Mouse (Mus musculus) MEL (cell line): Measurements from ENCODE around the gene Nell2. TPM values are rescaled to one million over a fixed set of nuclear protein-coding genes. Genes with fewer than 3 reads are reported as not detected.

ENCODE experiments used
- DNase-seq: peaks from one replicate; pipeline ENCODE4 v3.0.0; 2011; ENCODE audit warnings: low read depth, low spot score
- H3K27ac ChIP-seq: 2 replicates; pipeline ENCODE4 v1.5.1; 2012; ENCODE audit warnings: low read depth, mild to moderate bottlenecking, control low read depth, low read length, moderate library complexity; ENCODE audit not compliant: control insufficient read depth
- H3K27me3 ChIP-seq, 2 experiments: fragments of 150-350 bp in 1 of 2; sonication (generic) in 1 of 2; 2 replicates each; pipeline ENCODE4 v1.6.1; 2012; ENCODE audit warnings: low read length in 2 of 2, mild to moderate bottlenecking in 2 of 2, improper control_type of control experiment in 1 of 2, moderate library complexity in 1 of 2; ENCODE audit not compliant: insufficient read depth in 2 of 2, control insufficient read depth in 1 of 2
- H3K36me3 ChIP-seq, 2 experiments: 2 replicates each; pipeline ENCODE4 v1.6.1; 2012 to 2014; ENCODE audit warnings: low read length in 2 of 2, improper control_type of control experiment in 1 of 2, inconsistent platforms in 1 of 2, mild to moderate bottlenecking in 1 of 2; ENCODE audit not compliant: insufficient read depth in 2 of 2, control insufficient read depth in 1 of 2
- H3K4me1 ChIP-seq, 2 experiments: fragments of 150-350 bp in 1 of 2; sonication (generic) in 1 of 2; 2 replicates each; pipeline ENCODE4 v1.6.1; 2012; ENCODE audit warnings: low read length in 2 of 2, improper control_type of control experiment in 1 of 2, mild to moderate bottlenecking in 1 of 2; ENCODE audit not compliant: insufficient read depth in 2 of 2, control insufficient read depth in 1 of 2
- H3K4me3 ChIP-seq, 2 experiments: fragments of 150-350 bp in 1 of 2; sonication (generic) in 1 of 2; 2 replicates each; pipeline ENCODE4 v1.5.1; 2012; ENCODE audit warnings: low read depth in 2 of 2, low read length in 2 of 2, mild to moderate bottlenecking in 2 of 2, moderate library complexity in 2 of 2, control low read depth in 1 of 2, improper control_type of control experiment in 1 of 2; ENCODE audit not compliant: control insufficient read depth in 1 of 2, insufficient read depth in 1 of 2
- H3K79me2 ChIP-seq: 2 replicates; pipeline ENCODE4 v1.6.1; 2012; ENCODE audit warnings: mild to moderate bottlenecking, low read length, moderate library complexity; ENCODE audit not compliant: control insufficient read depth, poor library complexity, insufficient read depth
- H3K9ac ChIP-seq: 2 replicates; pipeline ENCODE4 v1.6.1; 2012; ENCODE audit warnings: low read depth, mild to moderate bottlenecking, control low read depth, low read length, moderate library complexity; ENCODE audit not compliant: control insufficient read depth, poor library complexity, severe bottlenecking
- H3K9me3 ChIP-seq: fragments of 150-350 bp; sonication (generic); replicated peaks from 2 replicates; pipeline ENCODE4 v1.6.1; 2012; ENCODE audit warnings: mild to moderate bottlenecking, low read length, improper control_type of control experiment, moderate library complexity; ENCODE audit not compliant: insufficient read depth
- CHD1 ChIP-seq: IDR thresholded peaks from 2 replicates; pipeline ENCODE4 v1.6.1; 2012; ENCODE audit warnings: low read depth, mild to moderate bottlenecking, inconsistent platforms, low read length, improper control_type of control experiment
- E2F4 ChIP-seq: IDR thresholded peaks from 2 replicates; pipeline ENCODE4 v1.6.1; 2011; ENCODE audit warnings: low read depth, low read length, improper control_type of control experiment, borderline replicate concordance
- ELF1 ChIP-seq: IDR thresholded peaks from 2 replicates; pipeline ENCODE4 v1.6.1; 2014; ENCODE audit warnings: low read depth, mild to moderate bottlenecking, inconsistent platforms, low read length, improper control_type of control experiment, moderate library complexity
- GABPA ChIP-seq: IDR thresholded peaks from 2 replicates; pipeline ENCODE4 v1.6.1; 2012; ENCODE audit warnings: low read depth, mild to moderate bottlenecking, inconsistent platforms, low read length, improper control_type of control experiment, moderate library complexity
- GATA1 ChIP-seq: IDR thresholded peaks from 2 replicates; pipeline ENCODE4 v1.6.1; 2011; ENCODE audit warnings: low read depth, low read length, improper control_type of control experiment
- HCFC1 ChIP-seq: IDR thresholded peaks from 2 replicates; pipeline ENCODE4 v1.6.1; 2012; ENCODE audit warnings: low read depth, mild to moderate bottlenecking, inconsistent platforms, low read length, improper control_type of control experiment, moderate library complexity
- MAFK ChIP-seq: IDR thresholded peaks from 2 replicates; pipeline ENCODE4 v1.6.1; 2011; ENCODE audit warnings: low read depth, mild to moderate bottlenecking, low read length, improper control_type of control experiment, borderline replicate concordance
- MAZ ChIP-seq: IDR thresholded peaks from 2 replicates; pipeline ENCODE4 v1.6.1; 2012; ENCODE audit warnings: low read depth, mild to moderate bottlenecking, inconsistent platforms, low read length, improper control_type of control experiment
- MEF2A ChIP-seq: IDR thresholded peaks from 2 replicates; pipeline ENCODE4 v1.6.1; 2014; ENCODE audit warnings: low read depth, mild to moderate bottlenecking, inconsistent platforms, low read length, improper control_type of control experiment; ENCODE audit not compliant: poor library complexity, insufficient replicate concordance, severe bottlenecking; ENCODE audit errors: extremely low read depth
- MYB ChIP-seq: IDR thresholded peaks from 2 replicates; pipeline ENCODE4 v1.6.1; 2011; ENCODE audit warnings: mild to moderate bottlenecking, low read depth, low read length, improper control_type of control experiment
- NELFE ChIP-seq: IDR thresholded peaks from 2 replicates; pipeline ENCODE4 v1.6.1; 2011; ENCODE audit warnings: low read depth, low read length, improper control_type of control experiment
- POLR2AphosphoS2 ChIP-seq: IDR thresholded peaks from 2 replicates; pipeline ENCODE4 v1.6.1; 2011; ENCODE audit warnings: low read length, improper control_type of control experiment
- RAD21 ChIP-seq: IDR thresholded peaks from 2 replicates; pipeline ENCODE4 v1.6.1; 2011; ENCODE audit warnings: mild to moderate bottlenecking, low read depth, low read length, improper control_type of control experiment
- RCOR1 ChIP-seq: IDR thresholded peaks from 2 replicates; pipeline ENCODE4 v1.6.1; 2012; ENCODE audit warnings: low read depth, mild to moderate bottlenecking, inconsistent platforms, low read length, improper control_type of control experiment
- SIN3A ChIP-seq: IDR thresholded peaks from 2 replicates; pipeline ENCODE4 v1.6.1; 2012; ENCODE audit warnings: low read length, improper control_type of control experiment, inconsistent platforms
- TAL1 ChIP-seq: IDR thresholded peaks from 2 replicates; pipeline ENCODE4 v1.6.1; 2012; ENCODE audit warnings: mild to moderate bottlenecking, inconsistent platforms, low read length, moderate library complexity, mixed read lengths
- TBP ChIP-seq: IDR thresholded peaks from 2 replicates; pipeline ENCODE4 v1.8.0; 2011; ENCODE audit warnings: low read depth, low read length, improper control_type of control experiment
- UBTF ChIP-seq: IDR thresholded peaks from 2 replicates; pipeline ENCODE4 v1.6.1; 2012; ENCODE audit warnings: low read depth, mild to moderate bottlenecking, inconsistent platforms, low read length, improper control_type of control experiment, moderate library complexity, borderline replicate concordance; ENCODE audit not compliant: insufficient read depth
- ZKSCAN1 ChIP-seq: IDR thresholded peaks from 2 replicates; pipeline ENCODE4 v1.6.1; 2012; ENCODE audit warnings: low read depth, mild to moderate bottlenecking, inconsistent platforms, low read length, improper control_type of control experiment, moderate library complexity
- ZMIZ1 ChIP-seq: IDR thresholded peaks from 2 replicates; pipeline ENCODE4 v1.6.1; 2012; ENCODE audit warnings: low read depth, mild to moderate bottlenecking, inconsistent platforms, low read length, improper control_type of control experiment, moderate library complexity
- polyA plus RNA-seq, 2 experiments: library from polyadenylated mRNA; stranded (reverse) in 1 of 2; unstranded in 1 of 2; fragments of >175 nt in 1 of 2; fragments of >200 nt in 1 of 2; gene quantifications; 2 replicates each; pipeline versions ENCODE4 v1.2.1 to v1.2.4; 2012; ENCODE audit warnings: low replicate concordance in 2 of 2, low read depth in 1 of 2; ENCODE audit not compliant: insufficient read length in 2 of 2, insufficient read depth in 1 of 2, missing spikeins in 1 of 2
- total RNA-seq: library from RNA; depleted of rRNA; stranded (reverse); fragments of 300-350 nt; gene quantifications from 2 replicates; pipeline ENCODE4 v1.2.3, GENCODE M21; 2012

The Nell2 gene
- total and polyA plus RNA-seq, 3 experiments: not detected

GRCm38 (mm10) chr15:95145118-95145517, 383.2 kb downstream of the Nell2 start:
- no peaks in the 10 kb centered on the region for H3K79me2 ChIP-seq
- no peak for TF ChIP-seq MAFK
- no peak for TF ChIP-seq NELFE
- TF ChIP-seq POLR2AphosphoS2: no peak
- TF ChIP-seq GATA1: no peak
- no peak for TF ChIP-seq HCFC1
- TF ChIP-seq TBP: no peak
- TF ChIP-seq ZMIZ1: no peak
- TF ChIP-seq MEF2A: no peak
- no peak for TF ChIP-seq RAD21
- no peak for TF ChIP-seq GABPA
- TF ChIP-seq SIN3A: no peak
- no peak for TF ChIP-seq ZKSCAN1
- no peak for TF ChIP-seq RCOR1
- TF ChIP-seq MYB: no peak
- no peak for TF ChIP-seq ELF1
- no peak for TF ChIP-seq CHD1
- TF ChIP-seq E2F4: no peak
- H3K27me3 ChIP-seq: no peaks in the 10 kb centered on the region
- no peaks in the 10 kb centered on the region; the same call in none of the 2 replicates for H3K9me3 ChIP-seq
- H3K27ac ChIP-seq: no peak overlapping the region
- DNase-seq: no peak
- H3K4me1 ChIP-seq: no peaks in the 10 kb centered on the region
- H3K9ac ChIP-seq: no peak overlapping the region
- H3K36me3 ChIP-seq: no peaks in the 10 kb centered on the region
- H3K4me3 ChIP-seq: no peak overlapping the region

- Histone ChIP-seq H3K4me1 (no peaks in the 10 kb centered on the region), H3K27ac (no peak overlapping the region), H3K4me3 (no peak overlapping the region), H3K9me3 (no peaks in the 10 kb centered on the region; the same call in none of the 2 replicates), H3K36me3 (no peaks in the 10 kb centered on the region), H3K79me2 (no peaks in the 10 kb centered on the region), H3K9ac (no peak overlapping the region), H3K27me3 (no peaks in the 10 kb centered on the region)
- no peak for TF ChIP-seq MAFK
- TF ChIP-seq MAZ: no peak
- TF ChIP-seq TAL1: no peak
- TF ChIP-seq GATA1: no peak
- TF ChIP-seq E2F4: no peak
- no peak for TF ChIP-seq RAD21
- TF ChIP-seq UBTF: no peak
- no peak for DNase-seq
Observed at GRCm38 (mm10) chr15:95144131-95144530, 384.2 kb downstream of the Nell2 start.
